Mouse (Mus musculus): ENCODE measurements at regions not wholly inside any gene's neighbourhood (a gene's known extent, or its start where the extent isn't known, plus 50 kb on each side); places are given as distances from the start of the nearest gene placed in this dataset.
"Not testable (repeated sequence)": the region's sequence is repeated elsewhere in the genome, so short reads cannot be mapped to it uniquely, and the experiment has no call there.

GRCm38 (mm10) chr3:22681999-22682648 lies 605.7 kb downstream of the Tbl1xr1 start:
- H3K4me3 ChIP-seq, result no peak overlapping the region
- no peak overlapping the region for H3K27ac ChIP-seq
- no peaks in the 10 kb centered on the region for H3K4me1 ChIP-seq
- no peak overlapping the region for H3K9ac ChIP-seq
- H3K27me3 ChIP-seq (replicated peaks), result no peaks in the 10 kb centered on the region
- 71% methylated on average over 1 of the region's 1 CpGs for WGBS
- no peaks in the 10 kb centered on the region for H3K36me3 ChIP-seq (replicated peaks)
- no peak overlapping the region for H3K4me2 ChIP-seq
- 0 out of 2 replicates have a peak, but pooled peaks have one; percentile 63 for ATAC-seq (replicated peaks)
- no peaks in the 10 kb centered on the region for H3K9me3 ChIP-seq

- no peak for ATAC-seq (replicated peaks)
- Histone ChIP-seq H3K4me3 (no peak overlapping the region), H3K4me2 (no peak overlapping the region), H3K9me3 (no peaks in the 10 kb centered on the region; the same call in 1 of the 2 replicates), H3K4me1 (no peaks in the 10 kb centered on the region), H3K36me3 (replicated peaks) (no peaks in the 10 kb centered on the region), H3K9ac (no peak overlapping the region), H3K27me3 (replicated peaks) (no peaks in the 10 kb centered on the region), H3K27ac (no peak overlapping the region)
Measured at GRCm38 (mm10) chr3:22699317-22699716, 622.9 kb downstream of the Tbl1xr1 start.

GRCm38 (mm10) chr3:22701486-22701885 lies 625.0 kb downstream of the Tbl1xr1 start:
- H3K4me3 ChIP-seq; H3K36me3 ChIP-seq (replicated peaks); H3K27me3 ChIP-seq (replicated peaks); ATAC-seq (replicated peaks); H3K9ac ChIP-seq; H3K4me1 ChIP-seq; H3K9me3 ChIP-seq; H3K4me2 ChIP-seq; H3K27ac ChIP-seq: not testable (repeated sequence)
- WGBS, result 92% methylated on average over 5 of the region's 5 CpGs

- Histone ChIP-seq H3K27ac (no peak overlapping the region), H3K4me3 (no peak overlapping the region), H3K4me2 (no peak overlapping the region), H3K9ac (no peak overlapping the region), H3K36me3 (replicated peaks) (no peaks in the 10 kb centered on the region), H3K9me3 (no peaks in the 10 kb centered on the region; the same call in 1 of the 2 replicates), H3K4me1 (no peaks in the 10 kb centered on the region), H3K27me3 (replicated peaks) (no peaks in the 10 kb centered on the region)
- no peak for ATAC-seq (replicated peaks)
- WGBS, result 76% methylated on average over 14 of the region's 17 CpGs
Measured at GRCm38 (mm10) chr3:22705673-22706072, 629.2 kb downstream of the Tbl1xr1 start.

- H3K4me2 ChIP-seq, result no peak overlapping the region
- ATAC-seq (replicated peaks), result peak; percentile 66
- no peak overlapping the region for H3K9ac ChIP-seq
- H3K27me3 ChIP-seq (replicated peaks), result no peaks in the 10 kb centered on the region
- no peak overlapping the region for H3K27ac ChIP-seq
- no peak overlapping the region for H3K4me3 ChIP-seq
- H3K9me3 ChIP-seq, result no peaks in the 10 kb centered on the region
- no peaks in the 10 kb centered on the region for H3K36me3 ChIP-seq (replicated peaks)
- H3K4me1 ChIP-seq, result no peaks in the 10 kb centered on the region
Measured at GRCm38 (mm10) chr3:22745026-22745425, 668.6 kb downstream of the Tbl1xr1 start.
